10 mouse cellular contexts compared by ENCODE assay signal in genomic region chr13:53592755-53593154, GRCm38 (mm10).
DNase-seq lines count a peak whose midpoint lies in the region; ATAC-seq and TF ChIP-seq lines count a peak whose summit lies in the region.
"Had no signal": no experiment of that assay in that cellular context is flagged by ENCODE, and none has a peak within 500 bp of the region (broad histone marks: within the 10 kb centered on the region; RNA-seq: fewer than 3 reads in every experiment).

No protein-coding gene starts in this region.

- H3K4me1 ChIP-seq in lung, embryonic 14.5 days (ENCODE audit: insufficient read depth), result no peaks in the 10 kb centered on the region
- H3K4me1 ChIP-seq: liver, embryonic 15.5 days had no signal

- ATAC-seq in lung, embryonic 14.5 days (ENCODE audit: insufficient read depth), result no peak

- peak; percentile 17 for DNase-seq in heart, postnatal 4 days
- DNase-seq in heart, postnatal 36 days, result no peak
- peak; percentile 52 for DNase-seq in lung, embryonic 14.5 days
- DNase-seq in lung, postnatal 10 days, result no peak
- DNase-seq in NIH3T3 (ENCODE audit: low read depth), result peak; percentile 54
- peak; percentile 46 for DNase-seq in embryo, embryonic 10 days (ENCODE audit: low spot score)
- no peak for DNase-seq in yolk sac, embryonic 10.5 days (ENCODE audit: low spot score)
- DNase-seq in frontal cortex, postnatal 10 days (ENCODE audit: low spot score in 2 of 2), result no peak

- no peaks in the 10 kb centered on the region for H3K9me3 ChIP-seq in lung, embryonic 14.5 days (ENCODE audit: low read depth, low read length)
- H3K9me3 ChIP-seq: liver, embryonic 15.5 days had no signal

- WGBS in lung, embryonic 14.5 days, result 11% methylated on average over 5 of the region's 5 CpGs

- no peak overlapping the region for H3K4me3 ChIP-seq in lung, embryonic 14.5 days (ENCODE audit: low read depth, low read length)
- H3K4me3 ChIP-seq: liver, embryonic 15.5 days; myocyte had no signal

- no peaks in the 10 kb centered on the region for H3K27me3 ChIP-seq in lung, embryonic 14.5 days (ENCODE audit: insufficient read depth, low read length)
- H3K27me3 ChIP-seq: liver, embryonic 15.5 days had no signal

- intact Hi-C loops in heart, postnatal 36 days (cut with DNase I), result loop anchor here (5.0 kb wide), 1 partner anchor 130 kb away; no protein-coding TSS in a partner anchor

- no peak overlapping the region for H3K27ac ChIP-seq in lung, embryonic 14.5 days (ENCODE audit: low read depth)
- H3K27ac ChIP-seq: liver, embryonic 15.5 days had no signal

- peak; percentile 44 for TF ChIP-seq CTCF in lung, embryonic 14.5 days (IDR thresholded peaks at IDR 0.05; ENCODE audit: low read depth)

- H3K4me2 ChIP-seq in lung, embryonic 14.5 days, result no peak overlapping the region
- H3K4me2 ChIP-seq: liver, embryonic 15.5 days had no signal

- no peak overlapping the region for H3K9ac ChIP-seq in lung, embryonic 14.5 days
- H3K9ac ChIP-seq: liver, embryonic 15.5 days had no signal

- H3K36me3 ChIP-seq in lung, embryonic 14.5 days (ENCODE audit: insufficient read depth), result no peaks in the 10 kb centered on the region
- H3K36me3 ChIP-seq: liver, embryonic 15.5 days had no signal

Comparison
In these comparisons a context has a peak if more than half of its experiments do, and no peak if none do; other contexts are left out.
1. DNase-seq: peak in heart, postnatal 4 days (single experiment), lung, embryonic 14.5 days (single experiment), NIH3T3 (single experiment) and embryo, embryonic 10 days (single experiment); none in heart, postnatal 36 days (0 of 2), lung, postnatal 10 days (single experiment), yolk sac, embryonic 10.5 days (single experiment) and frontal cortex, postnatal 10 days (0 of 2).